Mouse (Mus musculus) left cerebral cortex, postnatal 4 days (tissue): ENCODE measurements at regions not wholly inside any gene's neighbourhood (a gene's known extent, or its start where the extent isn't known, plus 50 kb on each side); places are given as distances from the start of the nearest gene placed in this dataset.
A peak's percentile ranks its signal among the peaks of the same experiment; 100 is the strongest.

Experiments
- DNase-seq: peaks from one replicate; pipeline ENCODE4 v3.0.0-alpha.2; 2022
- intact Hi-C: fragments of 180-260 bp; cut with DNase I; formaldehyde crosslinking; loops from one replicate; pipeline ENCODE4 v1.15.1; 2025

DNA sequence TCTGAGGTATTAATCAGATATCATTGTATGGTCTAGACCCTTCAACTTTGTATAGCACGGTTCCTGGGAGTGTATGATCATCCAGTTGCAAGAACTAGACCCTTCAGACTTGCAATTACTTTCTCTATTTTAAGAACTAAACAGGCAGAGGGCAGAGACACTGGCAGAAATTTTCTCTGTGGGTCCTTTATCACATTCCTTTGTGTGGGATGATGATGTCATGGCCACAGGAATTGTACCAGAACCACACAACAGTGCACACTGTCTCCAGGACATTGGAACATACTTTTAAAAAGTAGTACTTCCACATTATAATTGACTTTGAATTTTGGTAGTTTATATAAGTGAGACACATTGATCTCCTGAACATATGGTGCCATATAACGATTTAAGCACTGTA lies 674.2 kb downstream of the Rfpl4b start:
- DNase-seq: no peak
- intact Hi-C loops: no loop called here

DNA sequence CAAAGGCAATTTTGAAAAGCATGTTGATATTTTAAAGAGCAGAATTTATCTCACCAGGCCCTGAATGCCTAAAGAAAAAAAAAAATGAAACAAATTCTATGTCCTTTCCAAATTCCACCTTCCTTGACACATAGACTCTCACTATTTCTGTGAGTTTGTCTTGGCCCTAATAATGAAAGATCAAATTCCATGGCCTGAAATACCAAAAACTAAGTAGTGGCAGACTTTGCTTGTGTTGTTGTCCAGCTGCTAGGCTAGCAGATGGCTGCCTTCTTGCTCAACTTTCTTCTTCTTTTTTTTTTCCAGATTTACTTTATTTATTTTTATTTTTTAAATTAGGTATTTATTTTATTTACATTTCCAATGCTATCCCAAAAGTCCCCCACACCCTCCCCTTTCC lies 682.4 kb downstream of the Rfpl4b start:
- intact Hi-C loops: no loop called here

DNA sequence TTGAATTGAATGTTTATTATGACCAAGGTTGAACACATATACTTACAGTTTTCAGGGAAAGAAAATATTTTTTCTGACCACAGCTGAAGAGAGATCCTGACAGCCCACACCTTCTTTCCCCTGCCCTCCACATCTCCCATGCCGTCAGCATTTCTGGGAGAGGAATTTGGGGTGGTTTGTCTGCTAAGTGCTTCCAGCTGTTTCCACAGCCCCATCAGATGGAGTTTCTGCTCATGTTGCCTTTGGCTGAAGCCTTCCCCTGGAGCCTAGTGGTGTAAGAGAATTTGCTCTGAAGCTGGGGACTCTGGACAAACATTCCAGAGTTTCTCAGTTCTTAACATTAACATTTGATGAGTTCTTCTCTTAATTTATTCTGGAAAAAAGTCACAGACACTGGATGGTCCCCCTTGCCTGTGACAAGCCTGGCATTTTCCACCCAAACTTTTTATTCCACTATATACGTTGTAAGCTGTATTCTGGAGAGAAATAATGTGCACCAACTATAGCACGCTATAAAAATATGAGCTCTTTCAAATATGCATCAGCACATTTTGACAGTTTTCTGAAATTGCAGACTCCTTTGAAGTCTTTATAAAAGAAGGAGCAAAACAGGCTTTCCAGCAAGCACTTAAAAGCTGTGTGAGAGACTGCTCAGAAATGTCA lies 699.5 kb downstream of the Rfpl4b start:
- peak; percentile 1 for DNase-seq
- intact Hi-C loops: no loop called here

More for the DNA sequence above, 682.4 kb downstream of the Rfpl4b start:
- DNase-seq: no peak

- intact Hi-C loops: no loop called here
- DNase-seq: no peak
Observed at GRCm38 (mm10) chr10:38118601-38119000, 703.0 kb downstream of the Rfpl4b start.

DNA sequence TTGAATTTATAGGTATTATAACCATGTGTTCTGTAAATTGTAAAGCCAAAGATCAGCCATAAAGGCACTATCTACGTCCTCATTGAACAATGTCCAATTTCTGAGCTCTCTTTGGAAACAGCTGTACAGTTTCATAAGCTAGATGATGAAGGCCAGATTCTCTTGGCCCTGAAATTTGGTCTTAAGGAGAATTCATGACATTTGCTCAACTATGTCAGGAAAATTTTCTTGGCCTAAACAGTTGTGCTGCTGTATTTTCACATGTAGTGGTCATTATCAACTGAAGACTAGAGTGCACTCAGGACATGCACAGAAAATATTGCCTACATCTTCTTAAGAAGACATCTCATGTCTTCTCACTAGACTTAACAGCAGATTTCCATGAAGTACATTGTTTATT lies 705.1 kb downstream of the Rfpl4b start:
- intact Hi-C loops: no loop called here

GRCm38 (mm10) chr10:38114194-38114593 lies 707.4 kb downstream of the Rfpl4b start:
- intact Hi-C loops: no loop called here
- no peak for DNase-seq

More for the DNA sequence above, 705.1 kb downstream of the Rfpl4b start:
- no peak for DNase-seq

- intact Hi-C loops: no loop called here
- DNase-seq: no peak
Observed at GRCm38 (mm10) chr10:38108591-38108990, 713.0 kb downstream of the Rfpl4b start.

- intact Hi-C loops: no loop called here
- DNase-seq: peak; percentile 59
Observed at GRCm38 (mm10) chr10:38103570-38103969, 718.0 kb downstream of the Rfpl4b start.

DNA sequence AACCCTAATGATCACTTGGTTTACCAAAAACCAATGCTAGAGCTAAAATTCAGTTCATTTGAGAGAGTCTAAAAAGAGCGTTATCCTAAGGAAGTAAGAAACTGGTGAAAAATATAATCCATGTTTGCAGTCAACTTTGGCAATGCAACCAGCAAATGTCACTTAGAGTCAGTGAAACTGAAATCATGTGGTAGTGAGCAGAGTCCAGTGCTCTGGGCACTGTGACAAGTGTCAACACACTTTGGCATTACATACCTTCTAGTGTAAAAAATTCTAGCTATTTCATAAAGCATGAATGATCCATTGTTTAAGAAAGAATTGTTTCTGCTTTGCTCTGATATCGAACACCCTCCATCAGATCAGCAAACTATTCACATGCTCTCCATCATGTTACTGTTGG lies 743.1 kb downstream of the Rfpl4b start:
- intact Hi-C loops: no loop called here
- DNase-seq: peak; percentile 5

GRCm38 (mm10) chr10:38072394-38072793 lies 749.2 kb downstream of the Rfpl4b start:
- intact Hi-C loops: no loop called here

DNA sequence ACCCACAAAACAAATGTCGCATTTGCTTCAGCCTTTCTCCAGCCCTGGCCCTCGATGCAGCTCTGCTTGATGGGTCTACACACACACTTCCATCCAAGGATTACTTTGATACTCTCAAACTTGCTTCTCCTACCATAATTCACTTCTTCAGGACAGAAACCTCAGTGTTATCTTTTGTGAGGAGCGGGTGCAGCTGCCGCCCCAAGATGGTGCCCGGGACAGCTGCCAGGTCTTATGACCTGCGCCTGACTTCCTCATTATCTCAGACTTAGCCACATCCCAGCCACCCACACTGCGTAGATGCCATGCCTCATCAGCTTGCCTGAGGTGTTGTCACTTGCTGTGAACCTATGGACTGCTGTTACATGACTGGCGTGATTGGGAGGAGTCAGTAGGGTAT lies 762.5 kb downstream of the Rfpl4b start:
- DNase-seq: peak; percentile 26
- intact Hi-C loops: no loop called here

More at GRCm38 (mm10) chr10:38072394-38072793, 749.2 kb downstream of the Rfpl4b start:
- no peak for DNase-seq

GRCm38 (mm10) chr10:38010452-38010851 lies 811.1 kb downstream of the Rfpl4b start:
- no peak for DNase-seq
- intact Hi-C loops: no loop called here

DNA sequence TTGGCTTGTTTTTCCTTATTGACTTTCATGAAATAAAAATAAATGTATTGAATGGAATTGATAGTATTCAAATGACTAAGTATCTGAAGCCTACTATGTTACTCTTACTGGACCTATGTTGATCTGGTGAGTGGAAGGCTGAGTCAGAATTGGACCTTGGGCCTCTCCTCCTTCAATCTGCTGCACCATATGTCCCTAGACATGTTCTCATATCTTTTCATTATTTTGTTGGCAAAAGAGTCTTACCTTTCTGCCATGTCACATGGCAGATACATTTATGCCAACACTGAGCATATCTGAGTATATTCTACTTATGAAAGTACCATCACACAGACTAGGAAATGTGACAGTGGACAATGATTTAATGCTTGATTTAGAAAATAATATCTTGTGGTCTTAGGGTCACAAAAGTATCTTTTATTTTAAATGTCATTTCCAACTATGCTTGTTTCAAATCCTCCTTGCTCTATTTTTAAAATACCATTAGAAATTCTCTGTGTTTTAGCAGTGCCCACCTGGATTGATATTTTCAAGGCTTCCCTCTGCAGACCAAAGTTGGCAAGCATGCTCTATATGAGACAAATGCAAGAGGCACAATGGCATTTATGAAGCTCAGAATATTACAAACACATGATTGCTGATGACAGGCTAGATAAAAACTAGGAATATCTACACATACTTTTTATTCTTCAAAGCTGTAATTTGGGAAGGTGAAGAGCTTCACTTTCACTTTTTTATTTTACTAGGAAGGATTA lies 825.7 kb downstream of the Rfpl4b start:
- intact Hi-C loops: no loop called here
- DNase-seq: no peak

DNA sequence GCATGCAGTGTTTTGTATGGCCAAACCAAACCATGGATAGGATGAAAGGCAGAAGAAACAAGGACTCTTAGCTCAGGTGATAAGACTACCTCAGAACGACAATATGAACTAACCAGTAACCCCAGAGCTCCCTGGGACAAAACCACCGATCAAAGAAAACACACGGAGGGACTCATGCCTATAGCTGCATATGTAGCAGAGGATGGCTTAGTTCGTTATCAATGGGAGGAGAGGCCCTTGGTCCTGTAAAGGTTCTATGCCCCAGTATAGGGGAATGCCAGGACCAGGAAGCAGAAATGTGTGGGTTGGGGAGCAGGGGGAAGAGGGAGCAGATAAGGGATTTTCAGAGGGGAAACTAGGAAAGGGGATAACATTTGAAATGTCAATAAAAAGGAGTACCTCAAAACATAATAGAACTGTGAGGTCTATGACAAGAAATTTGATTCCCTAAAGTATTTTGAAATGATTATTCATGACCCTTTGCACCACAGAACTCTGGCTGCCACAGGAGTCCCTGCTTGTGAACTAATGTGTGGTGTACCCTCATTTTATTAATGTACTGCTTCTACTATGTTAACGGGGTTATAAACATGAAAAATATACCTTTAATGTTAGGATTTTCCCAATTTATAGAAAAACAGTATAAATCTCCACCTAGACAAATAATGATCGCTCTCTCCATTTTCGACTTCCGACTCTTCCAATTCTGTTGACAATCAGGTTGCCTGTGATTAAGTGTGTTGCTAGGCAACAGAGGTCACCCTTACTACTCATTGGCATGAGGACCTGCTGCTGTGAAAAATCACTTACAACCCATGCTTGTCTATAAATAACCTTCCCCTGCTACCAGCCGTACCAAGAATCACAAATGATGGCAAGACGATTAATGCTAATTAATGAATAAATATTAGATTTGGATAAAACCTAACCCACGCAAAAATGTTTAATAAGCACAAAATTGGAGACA lies 833.0 kb downstream of the Rfpl4b start:
- intact Hi-C loops: no loop called here
- no peak for DNase-seq

DNA sequence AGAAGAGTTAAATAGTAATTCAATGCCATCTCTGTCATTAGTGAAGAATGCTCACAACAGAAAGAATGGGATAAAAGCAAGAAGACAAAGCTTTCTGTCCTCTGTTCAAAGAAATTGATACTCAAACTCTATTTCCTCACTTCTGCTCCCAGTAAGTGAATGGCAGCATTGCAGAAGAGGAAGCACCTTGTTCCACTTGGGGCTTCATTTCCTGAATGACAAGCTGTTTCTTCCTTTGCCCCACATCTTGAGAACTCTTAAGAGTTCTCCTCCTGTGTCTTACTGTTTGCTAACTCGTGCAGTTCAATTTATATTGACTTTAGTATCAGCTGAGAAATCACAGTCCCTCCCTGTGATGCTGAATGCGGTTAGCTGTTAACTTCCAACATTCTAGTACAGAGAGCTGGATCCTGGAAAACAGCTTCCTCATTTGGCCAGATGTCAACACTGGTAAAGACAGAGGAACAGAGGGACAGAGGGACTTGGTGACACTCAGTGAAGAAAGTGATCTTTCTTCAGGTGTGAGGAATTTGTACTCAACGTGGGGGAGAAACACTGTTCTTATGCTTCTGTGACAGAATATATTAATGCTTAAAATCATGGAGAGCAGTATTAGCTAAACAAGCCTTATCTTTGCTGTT lies 840.3 kb upstream of the Marcks start:
- intact Hi-C loops: no loop called here
- DNase-seq: no peak

GRCm38 (mm10) chr10:37960051-37960450 lies 821.3 kb upstream of the Marcks start:
- DNase-seq: no peak
- intact Hi-C loops: no loop called here

DNA sequence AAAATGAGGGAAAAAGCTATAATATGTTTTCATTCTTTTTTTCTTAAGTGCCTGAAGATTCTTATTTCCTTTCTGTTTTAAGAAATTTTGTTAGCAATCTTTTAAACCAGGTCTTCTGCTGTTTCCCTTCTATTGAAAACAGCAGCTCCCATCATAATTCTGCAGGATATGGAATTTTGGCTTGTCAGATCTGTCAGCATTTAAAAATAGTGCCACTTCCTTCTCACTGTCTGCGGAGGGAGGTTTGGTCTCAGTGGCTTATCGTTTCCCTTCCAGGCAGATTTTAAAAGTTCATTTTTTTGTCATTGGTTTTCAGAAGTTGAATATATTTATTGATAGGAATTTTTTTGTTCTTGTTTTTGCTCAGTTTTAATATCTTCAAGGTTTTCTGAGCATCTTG lies 776.1 kb upstream of the Marcks start:
- no peak for DNase-seq
- intact Hi-C loops: no loop called here

- intact Hi-C loops: no loop called here
Observed at GRCm38 (mm10) chr10:37911669-37912068, 772.9 kb upstream of the Marcks start.

GRCm38 (mm10) chr10:37908276-37908675 lies 769.6 kb upstream of the Marcks start:
- intact Hi-C loops: no loop called here
- no peak for DNase-seq

More at GRCm38 (mm10) chr10:37911669-37912068, 772.9 kb upstream of the Marcks start:
- no peak for DNase-seq

DNA sequence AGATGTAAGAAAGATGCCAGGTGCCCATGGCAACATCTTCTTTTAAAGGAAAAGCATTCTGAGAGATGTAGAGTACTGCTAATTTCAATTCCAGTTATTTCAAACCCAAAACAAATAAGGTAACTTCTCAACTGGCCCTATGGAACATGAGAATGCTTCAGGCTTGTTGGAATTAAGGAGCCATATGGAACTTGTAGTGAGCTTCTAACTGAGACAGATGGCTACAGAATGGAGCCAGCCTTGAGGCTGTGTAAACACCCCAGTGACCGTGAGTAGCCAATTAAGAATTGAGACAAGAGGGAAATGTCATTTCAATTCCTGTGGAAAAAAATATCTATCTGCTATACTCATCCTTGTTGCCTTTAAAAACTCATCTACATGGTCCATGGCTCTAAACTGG lies 769.0 kb upstream of the Marcks start:
- intact Hi-C loops: no loop called here
- DNase-seq: peak; percentile 47

DNA sequence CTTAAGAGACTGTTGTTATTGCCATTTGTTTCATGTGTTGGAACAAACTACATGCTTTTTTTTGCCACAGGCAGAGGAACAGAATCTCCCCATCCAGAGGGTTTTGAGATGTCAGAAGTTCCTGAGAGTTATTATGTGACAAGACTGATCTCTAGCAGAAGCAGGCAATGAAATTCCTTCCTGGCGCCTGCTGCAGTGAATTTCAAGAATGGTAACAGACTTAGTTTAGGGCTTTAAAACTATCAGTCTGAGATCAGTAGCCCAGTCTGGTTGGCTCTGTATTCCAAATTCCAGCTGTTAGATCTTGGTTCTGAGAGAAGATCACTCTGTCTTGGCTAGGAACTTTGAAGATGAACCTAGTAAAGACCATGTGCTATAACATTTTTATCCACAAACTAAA lies 749.2 kb upstream of the Marcks start:
- no peak for DNase-seq
- intact Hi-C loops: no loop called here
